Mouse (Mus musculus) megakaryocyte-erythroid progenitor cell, adult 5 weeks (primary cell): Measurements from ENCODE around the gene Nbeal1. TPM values are rescaled to one million over a fixed set of nuclear protein-coding genes. Genes with fewer than 3 reads are reported as not detected.

Experiments
- polyA plus RNA-seq: library from polyadenylated mRNA; stranded (reverse); fragments of >175 nt; gene quantifications from 2 replicates; pipeline ENCODE4 v1.2.3, GENCODE M21; 2012

The Nbeal1 gene
- polyA plus RNA-seq = 0.30 and 0.31 TPM in 2 replicates

DNA sequence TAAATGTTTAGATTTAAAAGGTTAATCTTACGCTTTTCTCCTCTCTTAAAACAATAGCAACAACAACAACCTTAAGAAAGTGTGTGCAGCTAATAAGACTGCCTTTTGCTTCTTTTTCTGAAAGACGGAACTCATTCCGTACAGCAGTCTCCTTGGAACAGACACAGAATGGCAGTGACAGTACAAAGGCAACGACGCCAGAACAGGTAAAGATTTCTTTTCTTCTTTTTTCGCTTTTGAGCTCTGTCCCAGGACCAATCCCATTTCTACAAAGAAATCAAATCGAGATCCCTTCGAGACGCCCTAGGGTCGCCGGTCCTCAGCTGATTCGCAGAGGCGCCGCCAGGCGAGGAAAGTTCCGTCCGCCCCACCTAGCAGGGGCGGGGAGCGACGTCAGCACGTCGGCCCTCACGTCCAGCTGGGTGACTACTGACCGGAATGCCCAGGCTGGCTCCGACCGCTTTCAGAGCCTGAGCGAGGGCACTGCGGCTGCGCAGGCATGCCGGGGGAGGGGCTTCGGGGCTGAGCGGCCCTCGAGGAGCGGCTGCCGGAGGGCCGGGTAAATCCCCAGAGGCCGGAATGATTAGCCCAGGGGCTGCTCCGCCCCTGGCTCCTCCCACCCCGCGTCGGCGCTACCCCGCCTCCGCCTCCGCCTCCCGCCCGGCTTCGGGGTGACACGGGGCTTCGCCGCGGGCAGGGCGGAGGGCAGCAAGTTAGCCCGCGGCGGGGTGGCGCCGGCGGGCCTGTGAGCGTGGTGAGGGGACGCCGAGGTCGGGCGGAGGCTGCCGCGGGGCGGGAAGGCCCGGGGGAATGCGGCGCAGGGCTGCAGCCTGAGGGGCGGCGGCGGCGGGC lies at the start of gene Nbeal1:
Nbeal1 (plus strand) TSS at position 668 of the 852 bp plus-strand sequence.

DNA sequence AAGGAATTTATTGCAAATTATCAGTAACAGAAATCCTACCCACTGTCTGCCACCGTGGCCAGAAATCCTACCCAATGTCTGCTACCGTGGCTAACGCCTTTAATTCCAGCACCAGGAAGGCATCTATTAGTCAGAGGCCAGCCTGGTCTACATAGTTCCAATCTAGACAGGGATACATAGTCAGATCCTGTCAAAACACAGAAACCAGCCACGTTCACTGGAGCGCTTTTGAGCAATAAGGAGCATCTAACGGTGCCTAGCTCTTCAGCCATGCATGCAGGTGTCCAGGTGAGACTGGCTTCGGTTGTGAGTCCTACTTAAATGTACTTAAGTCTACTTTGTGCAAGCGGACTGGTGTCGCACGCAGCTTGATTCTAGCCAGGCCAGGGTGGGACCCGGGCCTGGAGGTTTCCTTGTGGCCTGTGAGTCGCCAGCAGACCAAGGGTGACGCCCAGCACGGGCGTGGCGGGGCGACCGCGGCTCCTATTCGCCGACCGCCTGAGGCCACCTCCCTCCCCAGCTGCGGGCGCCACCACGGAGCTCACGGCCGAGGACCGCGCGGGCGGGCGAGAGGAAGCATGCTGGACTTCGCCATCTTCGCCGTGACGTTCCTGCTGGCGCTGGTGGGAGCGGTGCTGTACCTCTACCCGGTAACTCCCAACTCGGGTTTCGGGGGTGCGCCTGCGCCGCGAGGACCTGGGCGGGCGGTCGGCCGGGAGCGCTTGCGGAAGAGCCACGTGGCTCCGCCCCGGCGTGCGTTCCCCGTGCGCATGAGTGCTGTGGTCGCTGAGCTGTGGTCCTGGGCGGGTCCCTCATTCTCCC lies 162.6 kb downstream of the Nbeal1 start, which contains the start of gene Cyp20a1:
Cyp20a1 (plus strand) TSS at position 516 of the 822 bp plus-strand sequence.

Other genes with a start within 250 kb of the Nbeal1 start
- 0.60 and 1.0 TPM in 2 replicates for gene Ica1l, start 137.4 kb upstream of the Nbeal1 start, polyA plus RNA-seq
- 0.23 and 0.69 TPM in 2 replicates for gene Carf, start 82.4 kb upstream of the Nbeal1 start, polyA plus RNA-seq
- gene Wdr12, start 82.0 kb upstream of the Nbeal1 start, polyA plus RNA-seq = 4.8 and 4.9 TPM in 2 replicates
- gene Cyp20a1, start 162.7 kb downstream of the Nbeal1 start, polyA plus RNA-seq = 5.8 and 9.2 TPM in 2 replicates
- 10.8 and 18.8 TPM in 2 replicates for gene Abi2, start 229.0 kb downstream of the Nbeal1 start, polyA plus RNA-seq